Mouse (Mus musculus) B cell, adult 2 months (primary cell): ENCODE measurements around the gene Csk.

ENCODE experiments used
- DNase-seq, 2 experiments: peaks; one replicate each; pipeline ENCODE4 v3.0.0; 2022

Gene Csk

DNA sequence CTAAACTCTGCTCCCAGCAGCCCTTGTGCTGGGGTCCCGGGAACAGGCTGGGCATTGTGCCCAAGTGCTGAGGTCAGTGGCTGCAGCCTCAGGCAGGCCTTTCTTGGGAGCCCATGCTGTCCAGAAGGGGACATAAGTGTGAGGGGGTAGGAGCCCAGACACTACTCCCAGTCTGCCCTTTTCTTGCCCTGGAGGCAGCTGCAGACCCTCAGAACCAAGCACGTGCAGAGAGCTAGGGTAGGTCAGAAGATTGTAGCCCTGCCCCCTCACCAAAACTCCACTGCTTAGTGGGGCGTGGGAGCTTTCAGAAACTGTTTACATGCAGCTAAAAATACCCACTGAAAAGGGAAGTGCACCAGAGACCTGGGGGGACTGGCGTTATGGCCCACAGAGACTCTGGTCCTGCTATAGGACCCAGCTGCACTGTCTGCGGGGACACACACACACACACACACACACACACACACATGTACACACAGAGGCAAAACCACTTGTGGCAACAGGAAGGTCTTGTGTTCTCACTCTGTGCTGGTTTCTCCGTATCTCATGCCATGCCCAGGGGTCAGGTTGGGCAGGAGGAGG lies 15.6 kb downstream of the Csk start:
- DNase-seq: peak; percentile 78 to 83

- no peak for DNase-seq
These were observed 16.2 kb downstream of the Csk start for GRCm38 (mm10) chr9:57637272-57637671.

- peak; percentile 57 to 62 for DNase-seq
These were observed 19.9 kb downstream of the Csk start for GRCm38 (mm10) chr9:57633481-57634024.

GRCm38 (mm10) chr9:57629118-57629874 lies 24.1 kb downstream of the Csk start:
- DNase-seq: peak; percentile 90 to 91

DNA sequence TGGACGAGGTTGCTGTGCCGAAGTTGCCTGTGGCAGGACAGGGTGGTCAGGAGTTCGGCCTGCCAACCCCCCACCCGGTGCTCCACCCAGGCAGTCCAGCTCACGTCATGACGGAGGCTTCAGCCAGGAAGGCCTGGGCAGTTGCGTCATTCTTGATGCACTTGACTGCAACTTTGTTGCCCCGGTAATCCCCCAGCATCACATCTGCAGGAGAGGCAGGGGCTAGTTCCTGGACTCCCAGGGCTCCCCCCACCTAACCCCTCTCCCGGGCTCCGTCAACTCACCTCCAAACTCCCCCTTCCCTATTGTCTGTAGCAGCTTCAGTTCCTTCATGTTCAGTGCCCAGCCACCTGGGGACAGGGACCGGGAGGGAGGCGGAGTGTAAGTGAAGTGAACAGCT lies 24.7 kb downstream of the Csk start:
- DNase-seq: no peak

GRCm38 (mm10) chr9:57627892-57628291 lies 25.5 kb downstream of the Csk start:
- no peak for DNase-seq

GRCm38 (mm10) chr9:57627191-57627590 lies 26.2 kb downstream of the Csk start:
- no peak for DNase-seq

- no peak for DNase-seq
These were observed 27.5 kb downstream of the Csk start for GRCm38 (mm10) chr9:57625674-57626500.

DNA sequence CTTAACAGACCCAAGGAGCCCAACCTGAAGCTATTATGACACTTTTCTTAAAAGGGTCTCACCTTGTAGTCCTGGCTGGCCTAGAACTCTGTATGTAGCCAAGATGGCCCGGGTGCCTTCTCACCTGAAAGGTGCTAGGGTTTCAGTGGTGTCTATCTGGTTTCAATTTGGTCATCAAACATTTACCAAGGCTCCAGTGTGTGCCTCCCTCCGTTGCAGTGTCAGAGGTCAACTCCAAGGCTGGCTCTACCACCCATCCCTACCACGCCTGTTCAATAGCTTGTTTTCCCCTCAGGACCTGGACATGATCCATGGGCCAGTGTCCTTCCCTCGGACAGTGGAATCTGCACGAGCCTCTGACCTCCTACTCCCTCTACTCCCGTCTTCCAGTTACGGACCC lies 29.1 kb downstream of the Csk start:
- no peak for DNase-seq

DNA sequence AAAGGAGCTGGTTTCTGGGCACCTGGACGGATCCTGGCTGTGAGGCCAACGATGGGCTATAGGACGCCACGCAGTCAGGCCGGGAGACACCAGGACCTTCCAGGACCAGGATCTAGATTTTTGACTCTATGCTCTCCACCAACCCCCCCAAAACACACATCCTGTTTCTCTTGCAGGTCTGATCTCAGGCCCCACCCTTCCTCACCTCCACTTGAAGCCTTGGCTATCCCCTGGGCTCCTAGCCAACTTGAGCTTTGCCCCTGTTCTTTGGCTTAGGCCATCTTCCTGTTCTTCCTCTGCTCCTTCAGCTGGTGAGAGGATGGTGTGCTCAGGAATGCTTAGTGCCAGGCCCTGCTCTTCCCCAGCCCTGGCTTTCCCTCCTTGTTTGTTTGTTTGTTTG lies 32.8 kb downstream of the Csk start, which contains the start of gene Lman1l:
Lman1l (minus strand) TSS at position 101 of the 400 bp plus-strand sequence.
- no peak for DNase-seq

GRCm38 (mm10) chr9:57618854-57619253 lies 34.6 kb downstream of the Csk start:
- DNase-seq: no peak

GRCm38 (mm10) chr9:57617556-57618169 lies 35.8 kb downstream of the Csk start:
- DNase-seq: no peak

DNA sequence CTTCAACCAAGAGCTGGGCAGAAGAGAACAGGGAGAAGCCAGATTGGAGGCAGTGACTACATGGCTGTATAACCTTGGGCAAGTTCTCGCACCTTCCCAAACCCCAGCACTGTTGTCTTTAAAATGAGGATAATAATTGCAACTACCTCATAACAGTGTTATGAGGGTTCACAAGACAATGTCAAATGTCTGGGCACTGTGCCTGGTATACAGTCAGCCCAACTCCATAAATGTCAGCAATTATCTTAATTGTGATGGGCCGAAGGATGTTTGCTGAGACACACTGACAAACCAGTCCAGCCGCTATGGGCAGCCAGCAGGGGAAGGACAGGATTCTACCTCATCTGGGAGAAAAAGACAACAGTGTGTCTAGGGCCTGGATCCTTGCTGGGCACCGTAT lies 38.6 kb downstream of the Csk start:
- DNase-seq: no peak

DNA sequence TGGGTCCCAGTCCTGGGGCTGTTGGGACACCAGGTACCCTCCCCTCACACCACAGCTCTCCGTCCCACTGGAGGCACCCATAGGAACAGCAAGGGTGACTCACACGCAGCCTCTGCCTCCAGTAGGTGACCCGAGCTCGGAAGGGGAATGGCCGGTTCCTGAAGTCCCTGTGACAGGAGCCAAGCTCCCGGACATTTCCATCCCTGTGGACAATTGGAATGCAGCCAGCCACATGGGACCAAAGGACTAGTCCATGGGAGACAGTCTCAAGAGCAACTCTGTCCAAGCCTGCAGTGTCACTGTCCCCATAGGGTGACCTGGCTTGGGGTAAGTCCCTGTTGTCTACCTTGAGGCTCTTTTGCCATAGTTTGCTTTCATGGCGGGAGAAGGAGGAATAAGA lies 39.5 kb downstream of the Csk start:
- no peak for DNase-seq

DNA sequence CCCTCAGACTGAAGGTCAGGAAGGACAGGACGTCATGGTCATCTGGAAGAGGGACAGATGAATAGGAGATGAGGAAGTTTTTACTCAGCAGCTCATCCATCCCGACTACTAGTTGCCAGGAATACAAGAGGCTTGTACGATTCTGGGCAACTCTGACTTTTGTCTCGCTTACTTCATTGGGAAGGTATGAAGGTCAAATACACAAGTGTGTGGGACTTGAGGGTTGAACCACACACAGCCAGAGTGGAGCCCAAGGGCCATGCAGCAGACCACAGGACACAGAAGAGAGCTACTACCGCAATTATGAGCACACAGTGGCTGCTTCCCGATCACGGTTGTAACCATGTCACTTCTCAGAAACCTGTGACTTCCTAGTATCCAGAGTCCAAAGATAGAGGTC lies 40.8 kb downstream of the Csk start:
- DNase-seq: no peak

DNA sequence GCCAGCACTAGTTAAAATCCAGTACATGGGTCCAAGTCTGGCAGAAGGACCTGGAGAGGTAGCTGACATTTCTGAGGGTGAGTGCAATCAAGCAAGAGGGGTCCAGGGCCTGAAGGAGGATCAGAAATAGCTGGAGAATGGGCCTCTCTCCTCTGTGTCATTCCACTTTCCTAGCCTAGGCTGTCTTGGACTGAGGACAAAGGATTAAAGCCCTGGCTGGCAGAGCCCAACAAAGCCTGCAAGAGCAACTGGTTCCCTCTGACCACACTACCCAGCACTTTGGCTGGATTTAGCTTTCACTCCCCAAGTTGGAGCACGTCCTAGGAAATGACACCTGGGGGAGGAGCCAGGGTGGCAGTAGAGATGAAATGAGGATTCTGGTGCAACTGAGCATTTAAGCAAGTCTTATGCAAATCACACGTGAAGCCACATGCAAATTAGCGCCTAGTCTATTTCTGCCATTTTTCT lies 43.0 kb downstream of the Csk start:
- DNase-seq: peak in 1 of 2 experiments; percentile 13

GRCm38 (mm10) chr9:57609803-57610202 lies 43.6 kb downstream of the Csk start:
- DNase-seq: no peak

DNA sequence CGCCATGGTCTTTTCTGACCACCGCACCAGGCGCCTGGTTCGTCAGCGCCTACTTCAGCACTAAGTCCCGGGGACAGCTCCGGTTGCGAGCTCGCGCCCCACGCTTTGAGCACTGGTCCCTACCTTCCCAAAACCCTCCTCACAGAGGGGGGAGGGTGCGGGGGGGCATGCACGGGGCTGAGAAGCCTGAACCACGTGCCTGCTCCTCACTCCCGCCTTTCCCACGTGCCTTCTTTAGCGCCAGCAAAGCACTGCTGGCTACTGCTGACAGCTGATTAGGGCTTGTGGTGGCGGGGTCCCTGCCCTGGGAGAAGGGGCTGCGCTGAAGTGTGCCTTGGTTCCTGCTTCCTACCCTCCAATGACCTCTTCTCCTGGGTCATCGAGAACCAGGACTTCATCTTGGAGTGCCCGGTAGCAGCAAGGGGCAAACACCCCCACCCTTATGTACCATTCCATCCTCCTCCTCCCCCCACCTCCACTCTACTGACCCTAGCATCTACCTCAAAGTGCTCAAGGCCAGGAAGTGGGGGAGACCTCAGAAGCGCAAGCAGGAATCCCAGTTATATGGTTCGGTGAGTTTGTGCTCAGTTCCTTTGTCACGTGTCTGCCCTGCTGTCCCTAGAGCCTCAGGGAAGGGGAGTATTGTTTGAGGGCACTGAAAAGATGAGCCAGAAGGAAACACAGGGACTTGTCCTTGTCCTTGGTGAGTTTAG lies 47.1 kb downstream of the Csk start, which contains the start of gene Cplx3:
Cplx3 (minus strand) TSS at position 143 of the 713 bp plus-strand sequence.
- DNase-seq: peak; percentile 64 to 65

DNA sequence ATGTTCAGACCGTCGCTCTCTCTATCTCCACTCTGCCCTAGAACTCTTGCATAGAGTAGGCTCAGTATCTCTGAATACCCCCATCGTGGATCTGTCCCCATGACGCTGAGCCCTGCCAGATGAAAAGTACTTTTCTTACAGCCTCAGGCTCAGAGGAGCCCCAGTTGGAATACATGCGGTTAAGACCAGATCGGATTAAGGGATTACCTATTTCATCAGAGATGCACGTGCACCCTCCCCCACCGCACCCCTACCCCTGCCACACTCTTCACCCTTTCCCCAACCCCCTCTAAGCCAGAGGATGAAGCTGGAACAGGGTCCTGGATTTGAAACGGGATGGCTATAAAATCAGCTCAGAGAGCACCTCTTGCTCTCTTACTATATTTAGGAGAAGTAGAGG lies 47.9 kb downstream of the Csk start:
- DNase-seq: no peak

DNA sequence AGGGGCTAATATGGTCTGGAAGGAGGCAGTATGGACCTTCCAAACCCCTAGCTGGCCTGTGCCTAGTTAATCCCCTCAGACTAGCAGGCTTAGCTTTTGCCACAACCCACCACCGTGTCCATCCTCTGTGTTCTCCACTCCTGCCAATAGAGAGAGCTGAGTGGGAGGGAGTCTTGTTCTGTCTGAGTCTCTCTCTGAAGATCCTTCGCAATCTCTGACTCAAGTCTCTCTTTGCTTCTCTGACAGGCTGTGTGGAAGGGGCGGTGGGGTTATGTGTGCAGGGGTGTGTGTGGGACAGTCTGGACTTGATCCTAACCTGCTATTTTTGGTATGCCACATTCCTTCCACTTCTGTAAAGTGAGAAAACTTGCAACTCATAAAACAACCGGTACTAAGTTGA lies 48.6 kb downstream of the Csk start:
- no peak for DNase-seq

DNA sequence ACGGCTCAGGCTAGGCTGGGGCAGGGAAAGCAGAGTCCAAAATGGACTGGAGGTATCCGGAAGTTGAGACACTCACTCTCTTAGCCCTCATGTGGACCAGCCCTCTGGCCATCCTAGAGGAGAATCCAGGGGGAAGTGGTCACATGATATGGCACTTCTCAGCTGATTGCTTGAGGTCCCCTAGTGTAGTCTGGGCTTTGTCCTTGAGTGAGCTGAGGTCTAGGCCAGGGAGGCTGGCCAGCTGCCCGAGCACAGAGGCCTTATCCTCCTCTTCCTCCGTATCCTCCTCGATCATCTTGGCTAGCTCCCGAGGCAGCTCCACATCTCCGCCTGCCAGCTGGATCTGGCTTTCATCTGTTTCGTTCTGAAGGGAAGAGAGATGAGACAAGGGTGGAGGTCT lies 51.3 kb downstream of the Csk start:
- DNase-seq: no peak

GRCm38 (mm10) chr9:57601353-57601706 lies 52.1 kb downstream of the Csk start:
- DNase-seq: no peak
